Mouse (Mus musculus) heart, adult 2 months (tissue): ENCODE measurements around the gene Dnah11.

Experiments used
- CTCF ChIP-seq: fragments of 200-600 bp; IDR thresholded peaks from 2 replicates; pipeline ENCODE4 v1.8.1; 2022; ENCODE audit warnings: antibody characterized with exemption, mild to moderate bottlenecking, moderate library complexity
- EP300 ChIP-seq: fragments of 200-500 bp; IDR thresholded peaks from 2 replicates; pipeline ENCODE4 v1.6.1; 2011; ENCODE audit warnings: low read depth, low read length, control low read depth; ENCODE audit not compliant: insufficient read depth
- POLR2A ChIP-seq: fragments of 200-500 bp; IDR thresholded peaks from 2 replicates; pipeline ENCODE4 v1.6.1; 2011; ENCODE audit warnings: mild to moderate bottlenecking, low read depth, low read length, control low read depth; ENCODE audit not compliant: insufficient read depth

DNA sequence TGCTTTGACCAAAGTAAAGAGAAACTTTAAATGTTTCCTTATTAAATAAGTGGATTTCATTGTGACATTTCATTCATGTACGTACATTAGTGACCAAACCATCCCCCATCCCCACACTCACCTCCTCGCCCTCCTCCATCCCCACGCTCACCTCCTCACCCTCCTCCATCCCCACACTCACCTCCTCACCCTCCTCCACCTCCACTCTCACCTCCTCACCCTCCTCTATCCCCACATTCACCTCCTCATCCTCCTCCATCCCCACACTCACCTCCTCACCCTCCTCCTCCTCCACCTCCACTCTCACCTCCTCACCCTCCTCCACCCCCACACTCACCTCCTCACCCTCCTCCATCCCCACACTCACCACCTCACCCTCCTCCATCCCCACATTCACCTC is 337.6 kb downstream of the Dnah11 start:
- TF ChIP-seq CTCF (no peak), POLR2A (no peak), EP300 (no peak)
